Comparison of ENCODE assay signal across 1 mouse cellular context in genomic region chr13:67360131-67360744, GRCm38 (mm10).
A peak's percentile ranks its signal among the peaks of the same experiment; 100 is the strongest.
TF ChIP-seq lines count a peak whose summit lies in the region.

TSS of gene Gm28044 (minus strand) at chr13:67360536.
TSS of gene Zfp953 (minus strand) at chr13:67360605.

TF ChIP-seq in CH12.LX, 34 proteins besides CTCF, POLR2A, EP300 and RAD21 (continued from another document):
- TF ChIP-seq SIN3A (IDR thresholded peaks at IDR 0.05; ENCODE audit: low read length) (peak; percentile 97), CHD2 (IDR thresholded peaks at IDR 0.05; ENCODE audit: low read length) (peak; percentile 37; the same call in 1 of the 2 replicates), PAX5 (IDR thresholded peaks at IDR 0.05; ENCODE audit: low read length) (no peak), BHLHE40 (IDR thresholded peaks at IDR 0.05; ENCODE audit: low read depth, low read length) (peak; percentile 72), TBP (conservative IDR thresholded peaks at IDR 0.05; ENCODE audit: low read depth, low read length) (peak; percentile 73), MAX (IDR thresholded peaks at IDR 0.05; ENCODE audit: low read length) (peak; percentile 89)
